Mouse (Mus musculus) forebrain, embryonic 13.5 days (tissue): ENCODE data around the gene Fxr2. TPM values are rescaled to one million over a fixed set of nuclear protein-coding genes. Genes with fewer than 3 reads are reported as not detected.
A peak's percentile ranks its signal among the peaks of the same experiment; 100 is the strongest.

Experiments
- ATAC-seq: fragments of 200-750 bp; cut with Nextera tagmentation; 2 replicates; pipeline ENCODE4 v1.8.0; 2017
- H3K27ac ChIP-seq: fragments of 300-500 bp; sonication (generic); 2 replicates; pipeline ENCODE4 v1.5.1; 2015; ENCODE audit warnings: inconsistent platforms, mild to moderate bottlenecking, moderate library complexity
- H3K27me3 ChIP-seq: fragments of 300-500 bp; sonication (generic); 2 replicates; pipeline ENCODE4 v1.6.1; 2015; ENCODE audit warnings: mild to moderate bottlenecking, inconsistent platforms
- H3K36me3 ChIP-seq: fragments of 300-500 bp; sonication (generic); 2 replicates; pipeline ENCODE4 v1.6.1; 2015; ENCODE audit warnings: mild to moderate bottlenecking, inconsistent platforms; ENCODE audit not compliant: poor library complexity, severe bottlenecking
- H3K4me1 ChIP-seq: fragments of 300-500 bp; sonication (generic); 2 replicates; pipeline ENCODE4 v1.6.1; 2015; ENCODE audit warnings: inconsistent platforms
- H3K4me2 ChIP-seq: fragments of 300-500 bp; sonication (generic); 2 replicates; pipeline ENCODE4 v1.6.1; 2015; ENCODE audit warnings: inconsistent platforms, mild to moderate bottlenecking, moderate library complexity
- H3K4me3 ChIP-seq: fragments of 300-500 bp; sonication (generic); 2 replicates; pipeline ENCODE4 v1.5.1; 2015; ENCODE audit warnings: mild to moderate bottlenecking, inconsistent platforms
- H3K9ac ChIP-seq: fragments of 300-500 bp; sonication (generic); 2 replicates; pipeline ENCODE4 v1.6.1; 2015; ENCODE audit warnings: mild to moderate bottlenecking, inconsistent platforms
- H3K9me3 ChIP-seq: fragments of 300-500 bp; sonication (generic); replicated peaks from 2 replicates; pipeline ENCODE4 v1.6.1; 2016; ENCODE audit warnings: inconsistent platforms
- WGBS: fragments of 180-500 bp; shearing (Covaris S2); methylation state at CpG from one replicate; pipeline ENCODE4 v1.1.7; 2015; 5-methylcytosine and 5-hydroxymethylcytosine counted together
- polyA plus RNA-seq: library from polyadenylated mRNA; unstranded; fragments of >200 nt; fragmentation: Nextera tagmentation; extraction: Ambion mirVana; gene quantifications from 2 replicates; pipeline ENCODE4 v1.2.1, GENCODE M21; 2015

The Fxr2 gene
- 38.7 and 42.2 TPM in 2 replicates for polyA plus RNA-seq

DNA sequence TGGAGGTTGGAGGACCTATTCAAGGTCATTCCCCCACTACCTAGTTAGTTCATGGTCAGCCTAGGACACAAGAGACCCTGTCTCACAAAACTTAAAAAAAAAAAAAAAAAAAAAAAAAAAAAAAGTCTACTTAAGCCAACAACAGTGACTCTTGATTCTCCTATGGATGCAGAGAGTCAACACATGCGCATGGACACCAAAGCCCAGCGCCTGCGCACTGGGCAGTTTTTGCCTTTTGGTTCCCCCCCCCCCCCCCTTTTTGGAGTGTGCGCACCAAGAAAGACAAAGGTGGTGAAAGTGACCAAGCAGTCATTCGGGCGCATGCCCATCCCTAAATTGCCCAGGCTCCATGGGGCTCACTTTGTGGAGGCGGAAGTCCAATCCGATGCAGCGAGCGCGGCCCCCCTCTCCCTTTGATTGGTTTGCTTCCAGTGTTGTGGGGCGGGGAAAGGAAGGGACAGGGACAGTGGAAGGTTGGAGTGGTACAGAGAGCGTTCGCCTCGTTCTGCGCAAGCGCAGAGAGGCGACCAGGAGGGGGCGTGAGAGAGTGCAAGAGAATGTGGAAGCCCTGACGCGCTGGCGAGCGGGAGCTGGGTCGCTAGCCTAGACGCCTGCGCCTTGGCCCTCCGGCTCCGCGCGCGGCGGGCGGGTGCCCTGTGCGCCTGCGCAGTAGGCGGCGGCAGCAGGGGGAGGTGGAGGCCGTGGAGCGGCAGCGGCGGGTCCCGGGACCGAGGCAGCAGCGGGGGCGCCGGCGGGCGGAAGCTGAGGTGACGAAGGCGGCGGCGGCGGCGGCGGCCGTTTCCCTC is at the start of gene Fxr2:
Gene Fxr2 (plus strand): TSS at position 707 of the 806 bp plus-strand sequence.
- Histone ChIP-seq H3K27ac (peak within 1 kb of the TSS; percentile 94), H3K4me1 (peaks cover 33% of the 10 kb centered on the region), H3K27me3 (no peaks in the 10 kb centered on the region), H3K36me3 (0 out of 2 replicates have a peak, but pooled peaks cover 3% of the 10 kb centered on the region), H3K9me3 (no peaks in the 10 kb centered on the region), H3K9ac (peak within 1 kb of the TSS; percentile 98), H3K4me2 (peak within 1 kb of the TSS; percentile 71), H3K4me3 (peak within 1 kb of the TSS; percentile 79)
- WGBS = under 1% methylated on average over 43 of the region's 56 CpGs
- ATAC-seq = peak; percentile 98

DNA sequence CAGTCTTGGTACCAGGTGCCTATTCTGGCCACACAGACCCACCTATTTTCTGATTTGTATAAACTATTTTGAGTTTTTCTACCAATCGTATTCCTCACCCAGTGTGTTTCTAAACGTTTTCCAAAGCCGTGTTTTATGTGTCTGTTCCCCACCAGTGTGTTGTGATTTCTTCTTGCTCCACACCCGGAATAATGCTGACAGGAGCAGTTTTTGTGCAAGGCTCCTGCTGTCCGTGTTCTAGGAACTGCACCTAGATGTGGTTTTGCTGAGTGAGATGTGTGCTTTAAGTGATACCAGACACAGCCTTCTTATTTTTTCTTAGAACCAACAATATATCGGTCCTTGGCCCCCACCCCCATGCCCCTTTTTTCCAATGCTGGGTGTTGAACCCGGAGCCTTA is 48.8 kb upstream of the Fxr2 start:
- no peak overlapping the region for H3K4me2 ChIP-seq
- no peaks in the 10 kb centered on the region for H3K9me3 ChIP-seq
- 92% methylated on average over 7 of the region's 7 CpGs for WGBS
- H3K27ac ChIP-seq = no peak overlapping the region
- H3K27me3 ChIP-seq = no peaks in the 10 kb centered on the region
- H3K36me3 ChIP-seq = peaks cover 27% of the 10 kb centered on the region
- no peak overlapping the region for H3K9ac ChIP-seq
- no peak for ATAC-seq
- H3K4me3 ChIP-seq = no peak overlapping the region
- H3K4me1 ChIP-seq = peaks cover 21% of the 10 kb centered on the region

DNA sequence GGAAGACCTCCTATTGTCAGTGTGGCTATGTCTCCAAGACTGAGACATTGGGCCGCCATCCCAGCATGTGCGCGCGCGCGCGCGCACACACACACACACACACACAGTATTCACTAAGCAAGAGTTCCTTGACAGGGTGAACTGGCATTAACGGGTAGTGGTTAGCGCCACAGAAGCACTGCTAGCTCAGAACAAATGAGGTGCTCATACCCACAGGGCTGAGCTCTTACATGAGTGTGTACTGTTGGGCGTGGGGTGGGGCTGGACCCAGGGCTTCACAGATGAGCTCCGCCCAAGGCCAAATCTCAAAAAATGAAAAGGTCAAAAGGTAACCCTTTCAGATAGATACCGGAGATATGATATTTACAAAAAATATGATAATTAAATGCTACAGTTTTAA is 47.9 kb upstream of the Fxr2 start:
- Histone ChIP-seq H3K27ac (no peak overlapping the region), H3K9me3 (no peaks in the 10 kb centered on the region), H3K9ac (no peak overlapping the region), H3K27me3 (no peaks in the 10 kb centered on the region), H3K4me3 (no peak overlapping the region), H3K4me2 (no peak overlapping the region), H3K36me3 (peaks cover 37% of the 10 kb centered on the region), H3K4me1 (peaks cover 17% of the 10 kb centered on the region)
- ATAC-seq = no peak
- whole genome bisulfite sequencing = 94% methylated on average over 13 of the region's 13 CpGs

DNA sequence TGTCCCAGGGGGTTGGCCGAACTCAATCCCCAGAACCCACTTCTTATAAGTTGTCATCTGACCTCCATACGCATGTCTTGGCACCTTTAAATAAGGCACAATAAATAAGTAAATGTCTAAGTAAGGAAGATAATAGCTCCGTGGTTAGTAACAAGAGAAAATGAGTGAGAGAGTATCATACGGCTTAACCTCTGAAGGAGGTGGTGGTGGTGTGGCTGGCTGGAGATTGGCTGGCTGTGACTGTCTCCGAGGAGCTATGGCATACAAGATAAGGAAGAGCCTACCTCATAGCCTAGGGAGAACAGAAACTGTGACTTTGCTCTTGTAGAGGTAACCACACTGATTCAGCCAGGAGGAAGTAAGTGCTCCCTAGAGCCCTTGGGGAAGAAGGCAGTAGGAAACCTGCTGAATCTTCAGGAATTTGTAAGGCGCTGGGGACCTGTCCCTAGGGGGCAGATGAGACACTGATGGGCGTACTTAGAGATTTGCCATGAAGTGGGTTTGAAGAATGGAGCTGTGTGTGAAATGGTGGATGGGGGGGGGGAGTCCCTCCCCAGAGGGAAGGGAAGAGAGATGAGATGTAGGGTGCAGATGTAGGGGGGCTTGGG is 47.0 kb upstream of the Fxr2 start:
- WGBS = 84% methylated on average over 7 of the region's 7 CpGs
- Histone ChIP-seq H3K4me1 (peaks cover 17% of the 10 kb centered on the region), H3K4me2 (no peak overlapping the region), H3K27me3 (no peaks in the 10 kb centered on the region), H3K9me3 (no peaks in the 10 kb centered on the region), H3K4me3 (no peak overlapping the region), H3K9ac (no peak overlapping the region), H3K27ac (no peak overlapping the region), H3K36me3 (peaks cover 45% of the 10 kb centered on the region)
- no peak for ATAC-seq

DNA sequence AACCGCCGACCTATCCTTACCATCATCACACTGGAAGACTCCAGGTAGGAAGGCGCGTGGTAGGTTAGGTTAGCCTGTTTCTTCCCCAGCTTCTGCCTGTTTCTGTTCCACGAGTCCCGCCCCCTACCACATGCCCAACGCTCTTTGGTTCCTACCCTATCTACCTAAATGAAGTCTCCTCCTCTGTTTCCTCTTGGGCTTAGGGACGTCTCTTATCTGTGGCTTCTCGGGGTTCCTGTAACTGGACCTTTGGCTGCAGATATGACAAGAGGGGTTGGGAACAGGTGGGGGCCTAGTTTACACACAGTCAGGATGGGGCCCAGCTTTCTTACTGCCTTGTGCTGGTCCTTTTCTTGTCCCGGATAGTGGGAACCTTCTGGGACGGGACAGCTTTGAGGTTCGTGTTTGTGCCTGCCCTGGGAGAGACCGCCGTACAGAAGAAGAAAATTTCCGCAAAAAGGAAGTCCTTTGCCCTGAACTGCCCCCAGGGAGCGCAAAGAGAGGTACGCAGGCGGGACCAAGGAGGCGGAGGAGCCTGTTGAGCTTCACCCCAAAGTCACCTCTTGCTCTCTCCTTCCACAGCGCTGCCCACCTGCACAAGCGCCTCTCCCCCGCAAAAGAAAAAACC is 43.5 kb upstream of the Fxr2 start:
- Histone ChIP-seq H3K27me3 (no peaks in the 10 kb centered on the region), H3K27ac (no peak overlapping the region), H3K9ac (no peak overlapping the region), H3K9me3 (no peaks in the 10 kb centered on the region), H3K4me1 (peaks cover 8% of the 10 kb centered on the region), H3K4me3 (no peak overlapping the region), H3K4me2 (no peak overlapping the region), H3K36me3 (peaks cover 64% of the 10 kb centered on the region)
- ATAC-seq = no peak
- WGBS = 93% methylated on average over 22 of the region's 22 CpGs

DNA sequence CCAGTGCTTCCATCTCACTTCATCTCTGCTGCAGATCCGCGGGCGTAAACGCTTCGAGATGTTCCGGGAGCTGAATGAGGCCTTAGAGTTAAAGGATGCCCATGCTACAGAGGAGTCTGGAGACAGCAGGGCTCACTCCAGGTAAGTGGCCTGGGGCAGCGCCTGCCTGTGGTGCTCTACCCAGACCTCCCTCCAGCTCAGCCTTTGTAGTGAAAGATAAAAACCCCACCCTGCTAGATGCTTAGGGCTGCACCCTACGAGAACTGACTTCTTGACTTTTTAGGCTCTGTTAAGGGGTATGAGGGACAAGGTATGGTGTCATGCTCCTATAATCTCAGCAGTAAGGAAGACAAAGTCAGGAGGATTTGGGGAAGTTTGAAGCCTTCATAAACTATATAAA is 42.2 kb upstream of the Fxr2 start:
- H3K27me3 ChIP-seq = no peaks in the 10 kb centered on the region
- no peak overlapping the region for H3K27ac ChIP-seq
- H3K9ac ChIP-seq = no peak overlapping the region
- H3K4me2 ChIP-seq = no peak overlapping the region
- H3K4me3 ChIP-seq = no peak overlapping the region
- ATAC-seq = no peak
- 94% methylated on average over 8 of the region's 8 CpGs for WGBS
- H3K9me3 ChIP-seq = no peaks in the 10 kb centered on the region
- peaks cover 8% of the 10 kb centered on the region for H3K4me1 ChIP-seq
- peaks cover 67% of the 10 kb centered on the region for H3K36me3 ChIP-seq

DNA sequence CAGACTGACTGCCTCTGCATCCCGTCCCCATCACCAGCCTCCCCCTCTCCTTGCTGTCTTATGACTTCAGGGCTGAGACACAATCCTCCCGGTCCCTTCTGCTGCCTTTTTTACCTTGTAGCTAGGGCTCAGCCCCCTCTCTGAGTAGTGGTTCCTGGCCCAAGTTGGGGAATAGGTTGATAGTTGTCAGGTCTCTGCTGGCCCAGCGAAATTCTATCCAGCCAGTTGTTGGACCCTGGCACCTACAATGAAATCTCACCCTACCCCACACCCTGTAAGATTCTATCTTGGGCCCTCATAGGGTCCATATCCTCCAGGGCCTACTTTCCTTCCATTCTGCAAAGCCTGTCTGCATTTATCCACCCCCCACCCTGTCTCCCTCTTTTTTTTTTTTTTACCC is 41.4 kb upstream of the Fxr2 start:
- peaks cover 8% of the 10 kb centered on the region for H3K4me1 ChIP-seq
- no peaks in the 10 kb centered on the region for H3K27me3 ChIP-seq
- no peak overlapping the region for H3K9ac ChIP-seq
- H3K4me3 ChIP-seq = no peak overlapping the region
- H3K27ac ChIP-seq = no peak overlapping the region
- ATAC-seq = no peak
- WGBS = 85% methylated on average over 3 of the region's 3 CpGs
- H3K36me3 ChIP-seq = peaks cover 69% of the 10 kb centered on the region
- H3K4me2 ChIP-seq = no peak overlapping the region
- no peaks in the 10 kb centered on the region for H3K9me3 ChIP-seq

DNA sequence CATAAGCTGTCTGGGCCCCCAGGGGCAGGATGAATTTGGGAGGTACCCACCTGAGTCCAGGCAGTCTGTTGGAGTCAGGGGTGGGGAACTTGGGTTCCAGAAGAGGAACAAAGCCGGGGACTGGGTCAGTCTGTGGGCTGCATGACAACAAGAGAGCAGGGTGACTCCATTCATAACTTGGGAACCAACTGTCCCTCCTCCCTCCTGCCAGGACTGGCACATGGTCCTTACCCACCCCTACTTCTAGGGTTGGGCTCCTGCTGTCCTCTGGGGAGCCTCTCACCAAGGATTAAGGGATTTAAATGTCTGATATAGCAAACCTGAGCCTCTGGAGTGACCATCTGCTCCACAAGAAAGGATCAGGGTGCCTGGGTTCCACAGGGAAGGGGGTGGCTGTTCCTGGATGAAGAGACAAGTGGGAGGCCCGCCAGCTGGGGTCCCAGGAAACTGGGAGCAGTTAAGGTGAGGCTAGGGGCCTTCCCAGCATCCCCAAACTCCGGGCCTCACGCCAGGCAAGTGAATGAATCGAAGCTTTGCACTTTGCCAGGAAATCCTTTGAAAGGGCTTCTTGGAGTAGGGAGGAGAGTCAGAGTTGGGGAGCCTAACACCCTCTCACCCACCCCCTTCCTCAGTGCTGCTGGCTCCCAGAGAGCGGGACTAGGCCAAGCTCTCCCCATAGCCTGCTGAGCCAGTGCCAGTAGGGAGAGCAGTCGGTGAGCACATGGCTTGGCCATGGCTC is 40.7 kb upstream of the Fxr2 start:
- no peak overlapping the region; the same call in 1 of the 2 replicates for H3K9ac ChIP-seq
- H3K4me3 ChIP-seq = no peak overlapping the region
- H3K4me2 ChIP-seq = no peak overlapping the region
- no peaks in the 10 kb centered on the region for H3K27me3 ChIP-seq
- H3K4me1 ChIP-seq = peaks cover 8% of the 10 kb centered on the region
- H3K36me3 ChIP-seq = peaks cover 67% of the 10 kb centered on the region
- peak; percentile 67; the same call in 1 of the 2 replicates for ATAC-seq
- peak overlapping the region; percentile 40 for H3K27ac ChIP-seq
- WGBS = 57% methylated on average over 7 of the region's 7 CpGs
- no peaks in the 10 kb centered on the region for H3K9me3 ChIP-seq

DNA sequence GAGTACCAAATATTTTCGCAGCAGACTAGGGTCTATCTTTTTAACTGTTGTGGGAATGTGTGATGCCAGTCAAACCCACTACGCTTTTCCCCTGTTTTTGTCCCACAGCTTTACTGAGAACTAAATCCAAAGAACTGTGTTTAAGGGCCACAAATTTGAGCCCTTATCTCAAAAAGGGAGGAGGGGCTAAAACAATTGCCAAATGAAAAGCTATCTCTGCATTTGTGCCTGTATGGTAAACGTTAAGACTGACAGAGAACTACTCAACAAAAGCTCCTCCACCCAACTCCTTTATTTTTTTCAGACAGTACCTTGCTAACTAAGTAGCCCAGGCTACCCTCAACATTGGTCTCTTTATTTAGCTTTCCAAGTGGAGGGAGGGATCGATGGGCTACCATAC is 40.0 kb upstream of the Fxr2 start:
- H3K4me2 ChIP-seq = no peak overlapping the region
- peaks cover 8% of the 10 kb centered on the region for H3K4me1 ChIP-seq
- no peak overlapping the region for H3K4me3 ChIP-seq
- 85% methylated on average over 4 of the region's 4 CpGs for WGBS
- H3K36me3 ChIP-seq = peaks cover 60% of the 10 kb centered on the region
- no peaks in the 10 kb centered on the region for H3K27me3 ChIP-seq
- no peak for ATAC-seq
- peak overlapping the region; percentile 40 for H3K27ac ChIP-seq
- H3K9me3 ChIP-seq = no peaks in the 10 kb centered on the region
- no peak overlapping the region for H3K9ac ChIP-seq

DNA sequence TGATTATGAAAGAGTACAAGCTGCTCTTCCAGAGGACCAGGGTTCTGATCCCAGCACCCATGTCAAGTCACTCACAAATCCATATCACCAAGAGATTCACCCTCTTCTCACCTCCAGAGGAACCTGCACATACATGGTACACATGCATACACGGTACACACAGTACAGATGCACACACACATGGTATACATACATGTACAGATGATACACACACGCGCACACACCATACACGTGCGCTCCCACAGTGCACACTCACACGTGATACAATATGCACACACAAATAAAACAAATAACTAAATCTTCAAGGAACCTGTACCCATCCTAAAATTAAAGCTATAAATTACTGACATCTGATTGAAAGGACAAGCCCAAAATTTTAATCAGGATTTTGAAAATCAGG is 37.9 kb upstream of the Fxr2 start:
- H3K36me3 ChIP-seq = peaks cover 39% of the 10 kb centered on the region
- no peak overlapping the region for H3K4me3 ChIP-seq
- WGBS = 96% methylated on average over 6 of the region's 6 CpGs
- H3K27me3 ChIP-seq = no peaks in the 10 kb centered on the region
- no peak for ATAC-seq
- peaks cover 12% of the 10 kb centered on the region for H3K4me1 ChIP-seq
- H3K4me2 ChIP-seq = no peak overlapping the region
- H3K9me3 ChIP-seq = no peaks in the 10 kb centered on the region
- H3K9ac ChIP-seq = no peak overlapping the region
- H3K27ac ChIP-seq = no peak overlapping the region

DNA sequence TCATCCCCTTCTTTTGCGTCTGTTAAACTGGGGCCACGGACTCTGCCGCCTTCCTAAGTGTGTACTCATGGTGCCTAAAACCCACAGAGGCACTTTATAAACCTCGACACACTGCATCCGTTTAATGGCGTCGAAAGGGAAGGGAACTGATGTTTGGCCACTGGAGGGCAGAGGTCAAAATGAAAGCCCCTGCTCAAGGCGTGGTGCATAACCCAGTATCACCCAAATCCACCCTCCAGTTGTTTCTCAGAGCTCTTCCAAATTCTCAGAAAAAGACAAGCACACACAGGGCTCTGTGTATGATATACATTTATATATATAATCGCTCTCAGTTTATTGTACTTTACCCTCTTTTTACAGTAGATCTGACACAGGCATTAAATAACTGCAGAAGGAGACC is 33.4 kb upstream of the Fxr2 start:
- no peak overlapping the region; the same call in 1 of the 2 replicates for H3K27ac ChIP-seq
- H3K36me3 ChIP-seq = peaks cover 21% of the 10 kb centered on the region
- H3K4me1 ChIP-seq = peaks cover 25% of the 10 kb centered on the region
- 0 out of 2 replicates have a peak overlapping the region, but pooled peaks have one; percentile 1 for H3K9ac ChIP-seq
- no peaks in the 10 kb centered on the region for H3K9me3 ChIP-seq
- WGBS = 12% methylated on average over 9 of the region's 9 CpGs
- H3K4me2 ChIP-seq = no peak overlapping the region
- H3K4me3 ChIP-seq = no peak overlapping the region
- no peaks in the 10 kb centered on the region for H3K27me3 ChIP-seq
- no peak for ATAC-seq
